Mouse (Mus musculus) liver, adult 2 months (tissue): ENCODE measurements at regions not wholly inside any gene's neighbourhood (a gene's known extent, or its start where the extent isn't known, plus 50 kb on each side); places are given as distances from the start of the nearest gene placed in this dataset.
"Not testable (repeated sequence)": the region's sequence is repeated elsewhere in the genome, so short reads cannot be mapped to it uniquely, and the experiment has no call there.

ENCODE experiments used
- CTCF ChIP-seq: fragments of 200-500 bp; IDR thresholded peaks from 2 replicates; pipeline ENCODE4 v1.5.1; 2011; ENCODE audit warnings: low read depth, low read length, control low read depth
- POLR2A ChIP-seq: fragments of 200-500 bp; IDR thresholded peaks from 2 replicates; pipeline ENCODE4 v1.6.1; 2011; ENCODE audit warnings: low read length, control low read depth; ENCODE audit not compliant: insufficient read depth; ENCODE audit errors: extremely low read depth

- not testable (repeated sequence) for TF ChIP-seq POLR2A, CTCF
These were observed 78.6 kb downstream of the Hsp90b1 start for GRCm38 (mm10) chr10:86626734-86627133.
